ENCODE assay signal across 8 mouse cellular contexts in genomic region chr17:88064347-88065030, GRCm38 (mm10). TPM values are rescaled to one million over a fixed set of nuclear protein-coding genes. Genes with fewer than 3 reads are reported as not detected.
DNase-seq lines count a peak whose midpoint lies in the region; ATAC-seq and TF ChIP-seq lines count a peak whose summit lies in the region.

No protein-coding gene starts in this region.

- peak overlapping the region; percentile 83 for H3K4me3 ChIP-seq in bone marrow, adult 2 months (replicated peaks; ENCODE audit: control insufficient read depth, low read depth, low read length)
- H3K4me3 ChIP-seq in embryonic fibroblast, embryonic 13.5 days (ENCODE audit: insufficient read depth, low read length), result peak overlapping the region; percentile 74
- H3K4me3 ChIP-seq in heart, embryonic 14.5 days (ENCODE audit: control insufficient read depth in 1 of 2, insufficient read depth in 1 of 2, low read depth in 1 of 2, low read length in 2 of 2), result peak overlapping the region; percentile 98 to 99
- peak overlapping the region; percentile 98 for H3K4me3 ChIP-seq in liver, embryonic 13.5 days (replicated peaks)
- peak overlapping the region; percentile 86 for H3K4me3 ChIP-seq in testis, adult 2 months (ENCODE audit: control insufficient read depth, low read depth, low read length)

- H3K9me3 ChIP-seq in heart, embryonic 14.5 days (ENCODE audit: control insufficient read depth, low read length), result no peaks in the 10 kb centered on the region
- H3K9me3 ChIP-seq in liver, embryonic 13.5 days (replicated peaks), result no peaks in the 10 kb centered on the region

- DNase-seq in CD4-positive, CD25-positive, alpha-beta regulatory T cell, adult 2 months (ENCODE audit: low read depth, low spot score), result peak; percentile 82
- peak; percentile 77 for DNase-seq in kidney, postnatal 10 days
- peak; percentile 40 for DNase-seq in liver, embryonic 13.5 days
- peak; percentile 74 for DNase-seq in neural tube, embryonic 10.5 days (ENCODE audit: extremely low spot score, low spot score)

- H3K4me2 ChIP-seq in heart, embryonic 14.5 days (ENCODE audit: low read length), result peak overlapping the region; percentile 75
- peak overlapping the region; percentile 91 for H3K4me2 ChIP-seq in liver, embryonic 13.5 days

- H3K27me3 ChIP-seq in heart, embryonic 14.5 days (ENCODE audit: control insufficient read depth, insufficient read depth, low read length), result no peaks in the 10 kb centered on the region
- H3K27me3 ChIP-seq in liver, embryonic 13.5 days, result no peaks in the 10 kb centered on the region
- H3K27me3 ChIP-seq in testis, adult 2 months (ENCODE audit: control insufficient read depth, insufficient read depth, low read length), result no peaks in the 10 kb centered on the region

- no peaks in the 10 kb centered on the region for H3K36me3 ChIP-seq in heart, embryonic 14.5 days (ENCODE audit: control insufficient read depth, insufficient read depth, low read length)
- H3K36me3 ChIP-seq in liver, embryonic 13.5 days, result 0 out of 2 replicates have a peak, but pooled peaks cover 4% of the 10 kb centered on the region
- no peaks in the 10 kb centered on the region for H3K36me3 ChIP-seq in testis, adult 2 months (ENCODE audit: control insufficient read depth, insufficient read depth, low read length)

- peak; percentile 33; the same call in 1 of the 2 replicates for ATAC-seq in heart, embryonic 14.5 days (ENCODE audit: insufficient number of reproducible peaks, insufficient read depth, low FRiP score, low read depth)
- ATAC-seq in liver, embryonic 13.5 days (ENCODE audit: low read depth), result peak; percentile 63

- H3K9ac ChIP-seq in heart, embryonic 14.5 days (ENCODE audit: low read length), result peak overlapping the region; percentile 100
- H3K9ac ChIP-seq in liver, embryonic 13.5 days, result peak overlapping the region; percentile 99

- WGBS in bone marrow, adult 2 months, result 6% methylated on average over 64 of the region's 67 CpGs
- under 1% methylated on average over 38 of the region's 67 CpGs for WGBS in heart, embryonic 14.5 days
- WGBS in liver, embryonic 13.5 days (ENCODE audit: insufficient replicate concordance), result under 1% methylated on average over 33 of the region's 67 CpGs

- H3K27ac ChIP-seq in bone marrow, adult 2 months (ENCODE audit: control insufficient read depth, insufficient read depth, low read depth, low read length, poor library complexity), result peak overlapping the region; percentile 81
- H3K27ac ChIP-seq in embryonic fibroblast, embryonic 13.5 days (ENCODE audit: insufficient read depth, low read length), result peak overlapping the region; percentile 62
- H3K27ac ChIP-seq in heart, embryonic 14.5 days (replicated peaks in 1 of 2; ENCODE audit: control insufficient read depth in 1 of 2, insufficient read depth in 1 of 2, low read depth in 2 of 2, low read length in 2 of 2), result peak overlapping the region; percentile 82 to 100
- peak overlapping the region; percentile 98 for H3K27ac ChIP-seq in liver, embryonic 13.5 days
- H3K27ac ChIP-seq in testis, adult 2 months (ENCODE audit: control insufficient read depth, insufficient read depth, low read depth, low read length), result peak overlapping the region; percentile 65

- no peaks in the 10 kb centered on the region; the same call in 1 of the 2 replicates for H3K4me1 ChIP-seq in bone marrow, adult 2 months (ENCODE audit: control insufficient read depth, insufficient read depth, low read length)
- peaks cover 3% of the 10 kb centered on the region; the same call in 1 of the 2 replicates for H3K4me1 ChIP-seq in embryonic fibroblast, embryonic 13.5 days (ENCODE audit: control insufficient read depth, insufficient read depth, low read length)
- H3K4me1 ChIP-seq in heart, embryonic 14.5 days (ENCODE audit: control insufficient read depth in 2 of 2, insufficient read depth in 2 of 2, low read length in 2 of 2), result peaks cover 0 to 17% of the 10 kb centered on the region in 2 experiments; a peak in 2 of 4 replicates
- H3K4me1 ChIP-seq in liver, embryonic 13.5 days (replicated peaks), result peaks cover 39% of the 10 kb centered on the region
- peaks cover 2% of the 10 kb centered on the region for H3K4me1 ChIP-seq in testis, adult 2 months (ENCODE audit: control insufficient read depth, insufficient read depth, low read length)

- no peak for TF ChIP-seq POLR2A in bone marrow, adult 2 months (IDR thresholded peaks at IDR 0.05; ENCODE audit: borderline replicate concordance, control insufficient read depth, low read depth, low read length)
- no peak for TF ChIP-seq POLR2A in embryonic fibroblast, embryonic 13.5 days (IDR thresholded peaks at IDR 0.05; ENCODE audit: low read depth, low read length)
- no peak for TF ChIP-seq POLR2A in testis, adult 2 months (IDR thresholded peaks at IDR 0.05; ENCODE audit: control insufficient read depth, low read depth, low read length)

- TF ChIP-seq CTCF in bone marrow, adult 2 months (IDR thresholded peaks at IDR 0.05; ENCODE audit: control insufficient read depth, insufficient read depth, low read length), result no peak
- TF ChIP-seq CTCF in embryonic fibroblast, embryonic 13.5 days (IDR thresholded peaks at IDR 0.05; ENCODE audit: borderline replicate concordance, insufficient read depth, low read length), result no peak
- no peak for TF ChIP-seq CTCF in testis, adult 2 months (IDR thresholded peaks at IDR 0.05; ENCODE audit: control insufficient read depth, insufficient read depth, insufficient replicate concordance, low read depth, low read length)

RNA-seq across cellular contexts. Expression of gene Fbxo11, which starts 0.6 kb away (rescaled TPM):
- polyA plus RNA-seq in bone marrow, adult 2 months (2011; ENCODE audit: insufficient read depth, insufficient read length, low replicate concordance, missing spikeins), result 16.4 and 17.2 TPM in 2 replicates
- 95.7 and 110 TPM in 2 replicates for polyA plus RNA-seq in embryonic fibroblast, embryonic 13.5 days (2011; ENCODE audit: insufficient read length, low read depth, missing spikeins)
- polyA plus RNA-seq in heart, embryonic 14.5 days (2014; fragmentation: Nextera tagmentation; extraction: Ambion mirVana), result 15.9 and 20.7 TPM in 2 replicates
- polyA plus RNA-seq in liver, embryonic 13.5 days (2015; fragmentation: Nextera tagmentation; extraction: Ambion mirVana), result 3.0 and 4.0 TPM in 2 replicates
- 7.9 and 8.6 TPM in 2 replicates for polyA plus RNA-seq in testis, adult 2 months (2012; rRNA removed)

Comparison
In these comparisons a context has a peak if more than half of its experiments do, and no peak if none do; other contexts are left out.
1. Peak in every context shown above with its lines: DNase-seq, ATAC-seq, H3K4me3 ChIP-seq and H3K27ac ChIP-seq.